Mouse (Mus musculus) brain, embryonic 14.5 days (tissue): ENCODE measurements around the gene Cbfa2t2.

ENCODE experiments used
- CTCF ChIP-seq: fragments of 200-500 bp; IDR thresholded peaks from 2 replicates; pipeline ENCODE4 v1.5.1; 2012; ENCODE audit warnings: inconsistent platforms, mild to moderate bottlenecking, moderate library complexity, borderline replicate concordance; ENCODE audit not compliant: insufficient read depth, insufficient read length; ENCODE audit errors: extremely low read depth
- POLR2A ChIP-seq: fragments of 200-500 bp; IDR thresholded peaks from 2 replicates; pipeline ENCODE4 v1.6.1; 2012; ENCODE audit warnings: mild to moderate bottlenecking, inconsistent platforms, borderline replicate concordance; ENCODE audit not compliant: poor library complexity, insufficient read depth, insufficient read length, severe bottlenecking; ENCODE audit errors: extremely low read depth

DNA sequence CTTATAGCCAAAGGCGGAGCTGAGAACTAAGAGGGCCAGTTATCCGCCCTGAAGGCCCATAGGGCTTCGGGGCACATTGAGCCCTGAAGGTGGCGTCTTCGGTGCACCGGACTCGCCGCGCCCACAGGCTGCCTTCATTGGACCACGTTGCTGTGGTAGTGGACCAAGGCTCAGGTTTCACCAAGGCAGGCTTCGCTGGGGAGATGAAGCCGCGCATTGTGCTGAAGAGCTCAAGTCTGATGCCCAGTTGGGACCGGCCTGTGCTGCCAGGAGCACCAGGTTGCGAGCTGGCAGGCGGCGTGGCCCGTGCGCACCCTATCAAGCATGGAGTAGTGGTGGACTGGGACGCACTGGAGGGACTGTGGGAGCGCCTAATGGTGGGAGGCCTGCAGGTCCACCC is 115.6 kb downstream of the Cbfa2t2 start:
- TF ChIP-seq POLR2A (no peak), CTCF (no peak)
